Mouse (Mus musculus): ENCODE results near the gene Gli3. TPM values are rescaled to one million over a fixed set of nuclear protein-coding genes. Genes with fewer than 3 reads are reported as not detected.

The Gli3 gene
- polyA plus RNA-seq, 1 experiment from 2014 or later: 2.6 TPM

DNA sequence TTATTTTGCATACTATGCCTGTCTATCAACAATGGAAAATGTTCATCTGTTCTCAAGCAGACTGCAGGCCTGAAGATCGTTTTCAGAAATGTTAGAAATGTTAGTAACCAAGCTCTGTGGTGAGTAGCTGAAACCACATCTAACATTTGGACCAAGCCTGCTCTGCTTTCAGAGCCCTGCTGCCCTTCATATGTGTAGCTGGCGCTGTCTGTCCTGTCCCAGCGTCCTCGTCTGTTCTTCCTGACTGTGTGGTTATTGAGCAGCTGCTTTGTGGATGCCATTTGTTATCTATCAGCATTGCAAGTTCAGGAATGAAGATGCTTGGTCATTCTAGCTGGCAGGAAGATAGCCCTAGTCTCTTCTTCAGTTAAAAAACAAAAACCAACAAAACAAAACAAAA lies 35.3 kb downstream of the Gli3 start:
- no peaks in the 10 kb centered on the region for H3K36me3 ChIP-seq
- no peak overlapping the region for H3K4me3 ChIP-seq (replicated peaks)
- 74% methylated on average over 4 of the region's 4 CpGs for WGBS
- H3K9me3 ChIP-seq (replicated peaks): no peaks in the 10 kb centered on the region
- no peak for ATAC-seq (ENCODE audit: low FRiP score)
- no peak overlapping the region for H3K27ac ChIP-seq (replicated peaks)
- H3K9ac ChIP-seq (replicated peaks): no peak overlapping the region
- no peak overlapping the region for H3K4me2 ChIP-seq
- H3K27me3 ChIP-seq (replicated peaks): no peaks in the 10 kb centered on the region
- H3K4me1 ChIP-seq: no peaks in the 10 kb centered on the region

DNA sequence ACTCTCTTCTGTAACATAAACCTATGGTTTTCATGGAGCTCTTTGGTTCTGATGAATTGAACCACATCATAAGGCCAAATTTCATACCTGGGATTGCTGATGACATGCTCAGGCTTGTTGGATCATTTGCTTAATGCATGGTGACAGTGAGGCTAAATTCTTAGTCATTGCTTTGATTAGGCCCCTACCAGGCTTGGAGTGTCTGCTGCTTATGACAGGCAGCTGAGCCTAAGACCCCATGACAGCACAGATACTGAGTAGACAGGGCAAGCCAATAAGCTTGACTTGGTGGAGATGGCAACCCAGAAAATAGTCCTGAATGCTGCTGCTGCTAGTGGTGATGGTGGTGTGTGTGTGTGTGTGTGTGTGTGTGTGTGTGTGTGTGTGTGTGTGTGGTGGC lies 47.9 kb downstream of the Gli3 start:
- Histone ChIP-seq H3K27ac (replicated peaks) (no peak overlapping the region), H3K4me3 (replicated peaks) (no peak overlapping the region), H3K9me3 (replicated peaks) (no peaks in the 10 kb centered on the region), H3K9ac (replicated peaks) (no peak overlapping the region), H3K27me3 (replicated peaks) (no peaks in the 10 kb centered on the region), H3K36me3 (no peaks in the 10 kb centered on the region), H3K4me2 (no peak overlapping the region), H3K4me1 (no peaks in the 10 kb centered on the region)
- no peak for ATAC-seq (ENCODE audit: low FRiP score)

DNA sequence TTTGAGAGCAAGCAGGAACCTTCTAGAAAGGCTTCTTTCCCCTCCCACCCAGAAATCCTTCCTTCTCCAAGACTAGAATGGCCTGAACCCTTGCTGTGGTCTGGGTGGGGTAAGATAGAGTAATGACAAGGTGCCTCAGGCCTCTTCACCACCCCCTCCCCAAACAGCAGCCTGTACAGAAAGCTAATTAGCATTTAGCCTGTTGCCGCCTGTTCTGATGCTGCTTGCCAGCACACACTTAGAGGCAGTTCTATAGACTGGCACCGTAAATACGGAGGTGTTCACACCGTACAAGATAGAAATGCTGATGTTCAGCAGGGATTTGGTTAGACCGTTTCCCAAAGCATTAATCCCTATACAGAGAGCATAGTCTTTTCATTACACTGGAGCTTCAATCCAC lies 50.1 kb downstream of the Gli3 start:
- 73% methylated on average over 5 of the region's 5 CpGs for WGBS

GRCm38 (mm10) chr13:15514082-15514481 lies 51.0 kb downstream of the Gli3 start:
- no peak overlapping the region for H3K4me3 ChIP-seq (replicated peaks)
- no peak for ATAC-seq (ENCODE audit: low FRiP score)
- 88% methylated on average over 8 of the region's 8 CpGs for WGBS
- H3K4me1 ChIP-seq: peaks cover 6% of the 10 kb centered on the region
- no peak overlapping the region for H3K9ac ChIP-seq (replicated peaks)
- H3K27me3 ChIP-seq (replicated peaks): no peaks in the 10 kb centered on the region
- no peaks in the 10 kb centered on the region for H3K9me3 ChIP-seq (replicated peaks)
- H3K4me2 ChIP-seq: no peak overlapping the region
- H3K27ac ChIP-seq (replicated peaks): no peak overlapping the region
- H3K36me3 ChIP-seq: no peaks in the 10 kb centered on the region

More for the DNA sequence above, 50.1 kb downstream of the Gli3 start:
- no peak for ATAC-seq (ENCODE audit: low FRiP score)
- Histone ChIP-seq H3K27me3 (replicated peaks) (no peaks in the 10 kb centered on the region), H3K4me3 (replicated peaks) (no peak overlapping the region), H3K9ac (replicated peaks) (no peak overlapping the region), H3K27ac (replicated peaks) (no peak overlapping the region), H3K4me2 (no peak overlapping the region), H3K36me3 (no peaks in the 10 kb centered on the region), H3K4me1 (peaks cover 6% of the 10 kb centered on the region), H3K9me3 (replicated peaks) (no peaks in the 10 kb centered on the region)

DNA sequence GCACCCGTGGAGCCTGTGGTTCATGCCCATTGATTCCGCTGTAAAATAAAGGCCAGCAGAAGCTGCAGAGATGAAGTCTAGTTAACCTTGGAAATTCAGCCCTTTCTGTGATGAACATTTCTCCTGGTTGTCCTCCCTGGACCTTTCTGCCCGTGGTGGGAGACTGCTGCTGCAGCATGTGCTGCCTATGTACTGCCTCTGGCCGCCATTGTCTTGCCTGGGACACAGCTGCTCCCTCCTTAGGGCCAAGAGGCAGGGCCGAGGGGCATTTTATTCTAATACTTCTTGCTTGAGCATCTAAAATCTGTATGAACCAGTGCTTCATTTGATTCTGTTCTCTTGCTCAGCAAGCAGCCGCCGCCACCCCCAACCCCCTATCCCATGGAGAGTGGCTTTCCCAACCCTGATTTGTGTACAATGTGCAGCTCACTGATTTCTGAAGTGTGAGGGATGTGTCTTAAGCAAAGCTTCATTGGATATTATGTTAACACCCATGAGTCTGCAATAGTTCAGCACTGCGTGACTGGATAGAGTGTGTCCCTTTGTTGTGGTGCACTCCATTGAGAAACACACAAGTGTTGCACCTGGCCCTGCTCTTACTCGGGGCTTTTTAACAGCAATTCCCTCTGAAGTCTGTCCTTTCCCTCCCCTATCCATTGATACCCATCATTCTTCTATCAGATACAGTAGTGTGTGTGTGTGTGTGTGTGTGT lies 54.2 kb downstream of the Gli3 start:
- WGBS: 51% methylated on average over 9 of the region's 9 CpGs

DNA sequence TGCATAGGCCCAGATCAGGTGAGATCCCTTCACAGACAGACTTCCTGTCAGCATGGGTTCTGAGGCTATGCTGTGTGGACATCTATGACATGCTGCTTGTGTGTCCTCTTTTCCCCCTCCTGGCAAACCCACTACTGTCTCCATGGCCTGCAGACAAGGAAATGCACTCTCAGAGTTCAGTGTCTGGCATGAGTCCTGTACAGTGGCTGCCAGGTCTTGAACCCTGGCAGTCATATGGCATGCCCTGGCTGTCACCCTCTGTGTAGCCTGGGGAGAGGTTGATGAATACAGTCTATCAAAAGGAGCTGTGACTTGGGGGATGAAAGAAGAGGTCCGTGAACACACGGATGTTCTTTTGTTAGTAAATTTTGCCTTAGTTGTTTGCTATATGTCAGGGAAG lies 57.3 kb downstream of the Gli3 start:
- H3K4me3 ChIP-seq (replicated peaks): no peak overlapping the region
- H3K27me3 ChIP-seq (replicated peaks): no peaks in the 10 kb centered on the region
- peaks cover 6% of the 10 kb centered on the region for H3K4me1 ChIP-seq
- WGBS: 46% methylated on average over 2 of the region's 2 CpGs
- no peak overlapping the region for H3K4me2 ChIP-seq
- no peak for ATAC-seq (ENCODE audit: low FRiP score)
- no peaks in the 10 kb centered on the region for H3K9me3 ChIP-seq (replicated peaks)
- no peak overlapping the region for H3K9ac ChIP-seq (replicated peaks)
- H3K36me3 ChIP-seq: no peaks in the 10 kb centered on the region
- no peak overlapping the region for H3K27ac ChIP-seq (replicated peaks)

More for the DNA sequence above, 54.2 kb downstream of the Gli3 start:
- Histone ChIP-seq H3K4me3 (replicated peaks) (no peak overlapping the region), H3K9ac (replicated peaks) (no peak overlapping the region), H3K9me3 (replicated peaks) (no peaks in the 10 kb centered on the region), H3K27me3 (replicated peaks) (no peaks in the 10 kb centered on the region), H3K36me3 (no peaks in the 10 kb centered on the region), H3K4me2 (no peak overlapping the region), H3K27ac (replicated peaks) (no peak overlapping the region), H3K4me1 (peaks cover 6% of the 10 kb centered on the region)
- ATAC-seq (ENCODE audit: low FRiP score): no peak

- Histone ChIP-seq H3K27me3 (replicated peaks) (no peaks in the 10 kb centered on the region), H3K4me2 (no peak overlapping the region), H3K9ac (replicated peaks) (no peak overlapping the region), H3K4me3 (replicated peaks) (no peak overlapping the region), H3K4me1 (peaks cover 3% of the 10 kb centered on the region), H3K27ac (replicated peaks) (no peak overlapping the region), H3K36me3 (no peaks in the 10 kb centered on the region), H3K9me3 (replicated peaks) (no peaks in the 10 kb centered on the region)
- no peak for ATAC-seq (ENCODE audit: low FRiP score)
- WGBS: 85% methylated on average over 3 of the region's 3 CpGs
These were observed 59.1 kb downstream of the Gli3 start for GRCm38 (mm10) chr13:15522153-15522552.

GRCm38 (mm10) chr13:15524208-15524607 lies 61.2 kb downstream of the Gli3 start:
- Histone ChIP-seq H3K9ac (replicated peaks) (no peak overlapping the region), H3K4me2 (no peak overlapping the region), H3K4me1 (no peaks in the 10 kb centered on the region), H3K4me3 (replicated peaks) (no peak overlapping the region), H3K27ac (replicated peaks) (no peak overlapping the region), H3K36me3 (no peaks in the 10 kb centered on the region), H3K27me3 (replicated peaks) (no peaks in the 10 kb centered on the region), H3K9me3 (replicated peaks) (no peaks in the 10 kb centered on the region)
- no peak for ATAC-seq (ENCODE audit: low FRiP score)
- 79% methylated on average over 8 of the region's 8 CpGs for WGBS

DNA sequence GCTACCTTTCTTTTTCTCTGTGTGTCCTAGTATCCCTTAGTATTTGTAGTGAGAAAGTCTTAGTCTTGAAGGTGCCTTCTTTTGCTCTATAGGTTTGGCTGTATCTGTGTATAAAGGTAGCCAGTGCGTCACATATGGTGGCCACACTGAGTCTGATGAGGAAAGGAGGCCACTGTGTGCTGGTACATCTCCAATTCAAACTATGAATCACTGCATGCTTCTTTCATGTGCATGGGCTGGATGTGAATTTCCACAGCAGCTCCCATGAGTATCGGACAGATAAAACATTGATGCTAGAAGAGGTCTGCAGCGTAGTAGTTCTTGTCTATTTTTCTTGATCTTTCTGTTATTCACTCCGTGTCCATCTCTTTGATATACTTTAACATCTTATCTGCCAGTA lies 63.7 kb downstream of the Gli3 start:
- Histone ChIP-seq H3K4me3 (replicated peaks) (no peak overlapping the region), H3K36me3 (no peaks in the 10 kb centered on the region), H3K27me3 (replicated peaks) (no peaks in the 10 kb centered on the region), H3K9me3 (replicated peaks) (no peaks in the 10 kb centered on the region), H3K9ac (replicated peaks) (no peak overlapping the region), H3K4me1 (no peaks in the 10 kb centered on the region), H3K4me2 (no peak overlapping the region), H3K27ac (replicated peaks) (no peak overlapping the region)
- no peak for ATAC-seq (ENCODE audit: low FRiP score)
- WGBS: 92% methylated on average over 4 of the region's 4 CpGs

DNA sequence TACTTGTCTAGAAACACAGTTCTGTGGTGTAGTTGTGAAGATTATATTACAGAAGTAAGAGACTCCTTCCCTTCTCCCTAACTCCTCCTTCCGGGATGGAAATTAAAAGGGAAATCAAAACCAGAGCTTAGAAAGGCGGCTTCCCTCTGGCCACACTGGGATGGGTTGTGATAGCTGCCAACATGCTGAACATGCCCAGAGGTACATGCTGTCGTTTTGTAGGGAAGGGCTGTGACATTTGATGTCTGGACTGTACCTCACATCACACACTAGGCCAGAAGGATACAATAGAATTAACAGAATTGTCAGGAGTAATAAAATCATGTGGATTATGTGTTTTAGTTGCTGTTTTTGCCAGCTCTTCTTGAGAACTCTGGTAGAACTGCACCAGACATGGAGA lies 68.5 kb downstream of the Gli3 start:
- H3K9me3 ChIP-seq (replicated peaks): no peaks in the 10 kb centered on the region
- no peak overlapping the region for H3K4me2 ChIP-seq
- H3K27me3 ChIP-seq (replicated peaks): no peaks in the 10 kb centered on the region
- no peak for ATAC-seq (ENCODE audit: low FRiP score)
- no peak overlapping the region for H3K4me3 ChIP-seq (replicated peaks)
- H3K9ac ChIP-seq (replicated peaks): no peak overlapping the region
- no peaks in the 10 kb centered on the region for H3K4me1 ChIP-seq
- no peak overlapping the region for H3K27ac ChIP-seq (replicated peaks)
- no peaks in the 10 kb centered on the region for H3K36me3 ChIP-seq
- 89% methylated on average over 3 of the region's 3 CpGs for WGBS

GRCm38 (mm10) chr13:15537206-15537605 lies 74.2 kb downstream of the Gli3 start:
- Histone ChIP-seq H3K4me1 (peaks cover 12% of the 10 kb centered on the region; the same call in 1 of the 2 replicates), H3K9ac (replicated peaks) (no peak overlapping the region), H3K27me3 (replicated peaks) (no peaks in the 10 kb centered on the region), H3K9me3 (replicated peaks) (no peaks in the 10 kb centered on the region), H3K36me3 (no peaks in the 10 kb centered on the region), H3K4me3 (replicated peaks) (no peak overlapping the region), H3K4me2 (no peak overlapping the region), H3K27ac (replicated peaks) (no peak overlapping the region)
- WGBS: 52% methylated on average over 5 of the region's 5 CpGs
- ATAC-seq (ENCODE audit: low FRiP score): no peak

- no peaks in the 10 kb centered on the region for H3K27me3 ChIP-seq (replicated peaks)
- H3K4me2 ChIP-seq: no peak overlapping the region
- H3K4me3 ChIP-seq (replicated peaks): no peak overlapping the region
- H3K4me1 ChIP-seq: peaks cover 15% of the 10 kb centered on the region; the same call in 1 of the 2 replicates
- H3K27ac ChIP-seq (replicated peaks): no peak overlapping the region
- H3K36me3 ChIP-seq: no peaks in the 10 kb centered on the region
- no peak overlapping the region for H3K9ac ChIP-seq (replicated peaks)
- ATAC-seq (ENCODE audit: low FRiP score): no peak
- H3K9me3 ChIP-seq (replicated peaks): no peaks in the 10 kb centered on the region
- 75% methylated on average over 3 of the region's 3 CpGs for WGBS
These were observed 74.6 kb downstream of the Gli3 start for GRCm38 (mm10) chr13:15537611-15538010.

Data from neural tube, embryonic 15.5 days (tissue).